Mouse (Mus musculus): ENCODE measurements around the gene Wasf2.

The Wasf2 gene

DNA sequence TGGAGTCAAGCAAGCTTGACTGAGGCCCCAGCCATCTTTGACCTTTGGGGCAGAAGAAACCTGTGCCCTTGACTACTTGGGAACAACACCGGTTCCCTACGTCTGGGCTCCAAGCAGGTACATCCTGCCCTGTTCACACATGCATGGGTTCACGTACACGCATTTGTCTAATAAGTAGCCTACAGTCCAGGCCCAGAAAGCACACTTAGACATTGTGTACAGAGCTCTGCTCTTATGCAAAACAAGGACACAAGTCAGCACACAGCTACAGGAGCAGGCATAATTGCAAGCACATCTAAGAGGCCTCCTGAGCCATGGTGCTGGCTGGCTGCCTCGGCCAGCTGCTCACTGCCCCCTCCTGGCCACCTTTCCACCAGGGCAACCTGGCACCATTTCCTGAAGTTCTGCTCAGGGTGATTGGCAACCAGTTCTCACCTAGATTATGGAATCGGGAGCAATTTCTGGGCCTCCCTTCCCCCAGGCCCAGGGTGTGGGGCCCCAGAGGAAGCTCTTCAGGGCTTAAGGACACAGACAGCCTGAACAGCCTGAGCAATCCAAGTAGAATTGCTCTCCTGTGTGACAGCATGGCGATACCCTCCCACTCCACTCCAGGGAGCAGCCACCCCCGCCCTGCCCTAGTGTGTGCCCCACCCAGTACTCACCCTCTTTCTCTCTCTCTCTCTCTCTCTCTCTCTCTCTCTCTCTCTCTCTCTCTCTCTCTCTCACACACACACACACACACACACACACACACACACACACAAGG, 70.9 kb downstream of the Wasf2 start:
- peak; percentile 81 for DNase-seq (ENCODE audit: low read depth, low spot score)

DNA sequence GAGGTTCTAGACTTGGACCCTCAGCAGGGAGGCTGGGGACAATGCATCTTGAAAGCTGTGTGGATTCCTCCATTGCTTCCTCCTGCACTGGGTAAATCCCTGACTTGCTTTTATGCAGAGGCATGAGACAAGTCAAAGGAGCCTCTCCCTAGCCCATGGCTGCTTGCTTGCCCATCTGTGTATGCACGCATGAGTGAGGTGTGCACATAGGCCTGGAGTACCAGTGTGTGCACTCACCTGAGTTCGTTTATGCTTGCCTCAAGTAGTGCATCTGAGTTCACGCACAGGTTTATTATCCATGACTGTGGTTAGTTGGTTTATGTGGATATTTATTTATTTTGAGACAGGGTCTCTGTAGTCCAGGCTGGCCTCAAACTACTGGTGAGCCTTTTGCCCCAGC, 71.9 kb downstream of the Wasf2 start:
- DNase-seq (ENCODE audit: low read depth, low spot score) = no peak

DNA sequence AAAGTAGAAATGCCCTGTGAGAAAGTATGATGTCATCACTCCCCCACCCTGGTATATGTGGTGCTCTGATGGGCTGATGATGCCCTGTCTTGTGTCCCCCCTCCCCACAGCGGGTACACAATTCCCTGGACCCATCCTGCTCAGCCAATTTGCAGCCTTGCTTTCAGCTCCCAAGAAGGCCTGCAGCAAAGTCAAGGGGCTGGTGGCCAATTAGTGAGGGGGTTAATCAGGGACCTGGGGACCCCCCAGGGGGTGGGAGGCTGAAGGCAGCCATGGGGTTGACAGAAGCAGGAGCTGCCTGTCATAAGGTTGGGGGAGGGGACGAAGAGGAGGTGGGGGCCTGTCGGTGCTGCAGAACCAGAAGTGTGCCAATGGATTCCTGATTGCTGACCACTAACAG, 73.3 kb downstream of the Wasf2 start:
- no peak for DNase-seq (ENCODE audit: low read depth, low spot score)

DNA sequence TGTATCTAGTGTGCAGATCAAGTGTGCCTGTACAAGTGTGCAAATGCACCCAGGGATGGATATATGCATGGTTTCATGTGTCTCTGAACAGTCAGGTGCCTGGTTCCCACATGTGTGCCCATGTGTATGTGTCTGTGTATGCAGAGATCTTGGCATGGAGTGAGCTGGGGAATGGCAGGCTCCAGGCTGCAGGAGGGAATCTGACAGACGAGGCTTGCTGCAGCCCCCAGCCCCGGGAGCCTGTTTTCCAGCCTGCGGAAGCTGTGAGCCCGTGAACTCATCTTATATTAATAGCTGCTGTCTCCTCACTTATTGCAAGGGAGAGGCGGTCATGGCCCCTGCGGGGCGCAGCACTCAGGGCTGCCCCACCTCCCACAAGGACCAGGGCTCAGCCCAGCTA, 74.1 kb downstream of the Wasf2 start:
- DNase-seq (ENCODE audit: low read depth, low spot score) = no peak

DNA sequence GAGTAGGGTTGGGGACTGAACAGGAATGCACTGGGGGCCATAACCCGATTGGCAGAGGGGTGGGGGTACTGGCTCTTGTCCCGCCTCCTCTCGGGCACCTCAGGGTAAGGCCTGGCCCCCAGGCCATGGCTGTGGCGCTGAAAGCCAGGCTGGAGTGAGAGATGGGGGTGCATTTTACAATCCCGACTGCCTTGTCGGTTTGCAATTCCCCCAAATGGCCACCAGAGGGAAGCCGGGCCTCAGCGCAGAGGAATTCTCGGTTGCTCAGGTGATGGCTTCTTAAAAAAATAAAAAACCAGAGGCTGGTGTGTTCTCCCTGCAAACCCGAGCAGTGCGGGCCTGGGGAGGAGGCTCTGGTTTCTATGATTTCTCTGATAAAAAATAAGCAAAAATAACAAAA, 79.1 kb downstream of the Wasf2 start:
- peak; percentile 85 for DNase-seq (ENCODE audit: low read depth, low spot score)

DNA sequence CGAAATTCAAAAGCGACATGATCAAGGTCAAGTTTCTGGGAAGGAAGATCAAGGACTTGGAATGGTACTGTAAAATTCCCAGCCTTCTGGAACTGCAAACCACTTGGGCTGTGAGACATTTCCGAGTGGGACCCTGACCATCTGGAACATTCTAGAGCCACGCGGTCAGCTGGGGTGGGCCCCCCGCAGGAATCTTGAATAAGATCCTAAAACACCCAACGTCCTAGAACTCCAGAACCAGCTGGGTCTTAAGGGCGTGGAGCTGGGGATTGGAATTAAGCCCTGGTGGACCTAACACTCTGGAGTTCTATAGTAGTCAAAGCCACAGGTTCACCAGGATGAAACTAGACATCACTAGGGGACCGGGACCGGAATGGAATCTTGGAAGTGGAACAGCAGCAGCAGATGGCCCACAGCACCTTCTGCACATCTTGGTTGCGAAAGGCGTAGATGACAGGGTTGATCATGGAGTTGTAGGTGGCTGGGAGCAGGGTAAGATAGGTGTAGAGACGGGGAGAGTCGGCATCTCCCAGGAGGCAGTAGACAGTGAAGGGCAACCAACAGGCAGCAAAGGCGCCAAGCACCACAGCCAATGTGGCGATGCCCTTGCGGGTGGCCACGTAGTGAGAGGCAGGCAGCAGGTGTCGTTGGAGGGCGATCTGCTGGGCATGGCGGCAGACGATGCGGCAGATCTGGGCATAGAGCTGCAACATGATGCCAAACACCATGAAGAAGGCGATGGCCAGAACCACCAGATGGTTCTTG, 79.9 kb downstream of the Wasf2 start:
- peak; percentile 18 for DNase-seq (ENCODE audit: low read depth, low spot score)

DNA sequence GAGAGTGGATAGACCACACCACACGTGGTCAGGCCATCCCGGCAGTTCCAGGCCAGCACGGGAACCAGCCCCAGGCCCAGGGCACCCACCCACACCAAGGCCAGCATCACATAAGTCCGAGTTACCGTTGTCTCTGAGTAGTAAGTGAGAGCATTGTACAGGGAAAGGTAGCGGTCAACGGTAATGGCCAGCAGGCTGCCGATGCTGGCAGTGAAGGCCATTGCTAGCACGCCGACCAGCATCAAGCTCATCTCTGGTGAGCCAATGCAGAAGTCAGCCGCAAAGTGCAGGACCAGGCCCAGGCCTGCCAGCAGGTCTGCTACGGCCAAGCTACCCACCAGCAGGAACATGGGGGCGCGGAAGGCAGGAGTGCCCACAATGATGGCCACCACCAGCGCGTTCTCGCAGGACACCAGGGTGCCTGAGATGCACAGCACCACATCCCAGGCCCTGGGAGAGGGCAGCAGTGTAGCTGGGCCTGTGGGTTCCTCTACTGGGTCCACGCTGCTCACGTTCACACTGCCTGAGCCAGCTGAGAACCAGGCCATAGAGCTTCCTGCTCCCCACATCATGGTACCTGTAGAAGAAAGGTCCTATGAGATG, 80.6 kb downstream of the Wasf2 start:
- peak; percentile 19 for DNase-seq (ENCODE audit: low read depth, low spot score)

DNA sequence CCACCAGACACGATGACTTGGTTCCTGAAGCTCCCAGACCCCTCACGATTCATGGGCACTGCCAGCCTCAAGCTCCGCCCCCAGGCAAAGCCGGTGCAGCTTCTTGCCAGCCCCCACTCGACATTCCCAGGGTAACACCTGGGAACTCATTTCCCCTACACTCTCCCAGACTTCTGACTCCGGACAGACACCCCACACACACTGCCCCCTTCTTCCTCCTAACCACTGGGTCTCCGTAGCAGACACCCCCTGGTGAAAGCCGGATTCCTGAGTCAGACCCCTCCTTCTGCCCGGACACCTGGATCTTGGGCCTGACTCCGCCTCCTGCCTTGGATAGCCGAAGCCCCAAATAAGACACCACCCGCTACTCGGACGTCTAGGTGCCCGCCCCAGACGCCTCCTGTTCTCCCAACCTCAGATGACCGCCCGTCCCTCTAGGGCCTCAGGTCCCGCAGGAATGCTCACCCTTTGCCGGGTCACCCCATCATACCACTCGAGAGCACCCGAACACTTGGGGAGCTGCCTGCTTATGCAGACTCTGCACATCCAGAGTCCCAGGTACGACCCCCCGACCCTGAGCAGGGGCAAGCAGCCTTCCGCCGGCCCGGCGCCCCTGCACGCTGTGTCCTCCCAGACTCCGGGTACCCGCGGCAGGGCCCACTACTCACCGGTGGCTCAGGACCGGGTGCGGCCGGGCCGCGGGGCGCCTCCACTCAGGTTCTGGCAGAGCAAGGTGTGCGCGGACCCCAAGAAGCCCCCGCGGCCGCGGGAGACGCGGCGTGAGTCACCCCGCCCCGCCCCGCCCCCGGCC, 81.7 kb downstream of the Wasf2 start, which contains the start of the genes Cd164l2 and Gpr3:
TSS of gene Cd164l2 (plus strand) at position 381 of the 811 bp plus-strand sequence.
TSS of gene Gpr3 (minus strand) at position 786 of the 811 bp plus-strand sequence.
- peak; percentile 35 for DNase-seq (ENCODE audit: low read depth, low spot score)

DNA sequence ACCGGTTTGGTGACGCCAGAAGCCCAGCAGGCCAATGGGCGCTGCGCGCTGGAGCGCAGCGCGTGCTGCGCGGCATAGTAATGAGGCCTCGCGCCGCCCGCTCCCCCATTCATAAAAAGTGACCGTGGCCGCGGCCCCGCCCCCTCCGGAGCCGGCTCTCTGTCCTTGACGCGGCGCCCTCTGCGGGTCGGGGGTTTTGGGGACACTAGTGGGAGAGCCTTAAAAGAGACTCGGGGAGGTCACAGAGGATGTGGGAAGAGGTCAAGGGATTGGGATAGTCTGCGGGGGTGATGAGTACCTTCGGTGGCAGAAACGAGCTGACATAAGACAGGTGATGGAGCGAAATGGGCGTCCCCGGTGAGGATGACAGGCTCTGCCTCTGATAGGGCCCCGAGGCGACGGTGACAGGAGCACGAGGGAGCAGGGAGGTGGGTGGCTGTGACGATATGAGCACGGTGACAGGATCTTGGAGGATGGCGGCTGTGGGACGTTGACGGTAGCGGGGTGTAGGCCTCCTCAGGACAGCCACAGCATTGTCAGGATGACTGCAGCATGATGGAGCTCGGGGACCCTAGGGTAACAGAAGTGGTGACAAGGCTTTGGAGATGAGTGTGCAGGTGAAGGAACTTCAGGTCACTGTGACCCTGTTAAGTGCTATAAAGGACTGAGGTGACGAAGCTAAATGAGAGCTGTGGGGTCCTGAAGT, 82.4 kb downstream of the Wasf2 start:
- peak; percentile 84 for DNase-seq (ENCODE audit: low read depth, low spot score)

DNA sequence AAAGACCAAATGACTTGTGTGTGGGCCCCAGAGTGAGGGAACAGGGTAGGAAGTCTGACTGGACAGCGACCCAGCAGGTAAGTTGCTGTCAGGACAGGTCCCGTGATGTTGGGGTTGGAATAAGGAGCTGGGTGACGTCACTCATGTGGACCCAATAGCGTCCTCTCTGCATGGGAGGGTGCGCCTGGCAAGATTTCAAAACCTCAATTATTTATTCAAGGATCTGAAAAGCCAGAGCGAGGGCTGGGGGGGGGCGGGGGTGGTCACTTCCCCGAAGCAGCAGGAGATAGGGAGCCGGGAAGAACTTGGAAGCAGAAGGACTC, 82.9 kb downstream of the Wasf2 start:
- DNase-seq (ENCODE audit: low read depth, low spot score) = peak; percentile 37

DNA sequence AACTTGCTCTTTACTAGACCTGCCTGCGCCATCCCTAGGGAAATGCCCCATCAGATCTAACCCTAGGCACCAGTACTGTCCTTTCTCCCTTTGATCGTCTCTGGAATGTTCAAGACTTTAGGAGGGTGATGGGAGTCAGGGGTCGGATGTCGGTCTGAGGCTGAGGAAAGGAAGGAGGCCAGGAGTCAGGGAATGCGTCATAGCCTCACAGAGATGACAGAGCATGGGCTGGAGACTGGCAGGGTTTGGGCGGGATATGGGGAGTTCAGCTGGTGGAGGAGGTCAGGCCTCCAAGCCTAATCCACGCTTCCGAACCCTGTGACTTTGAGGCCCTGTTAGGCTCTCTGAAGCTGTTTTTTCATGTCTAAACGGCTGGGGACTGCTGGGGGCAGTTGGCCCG, 83.4 kb downstream of the Wasf2 start:
- no peak for DNase-seq (ENCODE audit: low read depth, low spot score)

DNA sequence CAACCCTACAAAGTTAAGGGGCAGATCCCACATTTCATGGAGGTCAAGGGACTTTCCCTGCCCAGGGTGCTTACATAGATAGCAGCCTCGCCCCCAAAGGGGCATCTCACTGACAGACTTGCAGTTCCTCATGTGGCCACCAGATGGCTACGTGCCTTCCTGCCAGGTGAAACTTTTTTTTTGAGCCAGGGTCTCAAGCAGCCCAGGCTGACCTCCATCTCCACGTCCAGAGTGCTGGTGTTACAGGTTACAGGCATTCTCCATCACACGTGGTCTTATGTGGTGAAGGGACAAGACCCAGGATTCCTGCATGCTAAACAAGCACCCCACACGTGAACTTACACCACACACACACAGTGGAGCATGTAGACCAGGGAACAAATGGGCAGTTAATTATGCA, 87.3 kb downstream of the Wasf2 start:
- DNase-seq (ENCODE audit: low read depth, low spot score) = peak; percentile 82

DNA sequence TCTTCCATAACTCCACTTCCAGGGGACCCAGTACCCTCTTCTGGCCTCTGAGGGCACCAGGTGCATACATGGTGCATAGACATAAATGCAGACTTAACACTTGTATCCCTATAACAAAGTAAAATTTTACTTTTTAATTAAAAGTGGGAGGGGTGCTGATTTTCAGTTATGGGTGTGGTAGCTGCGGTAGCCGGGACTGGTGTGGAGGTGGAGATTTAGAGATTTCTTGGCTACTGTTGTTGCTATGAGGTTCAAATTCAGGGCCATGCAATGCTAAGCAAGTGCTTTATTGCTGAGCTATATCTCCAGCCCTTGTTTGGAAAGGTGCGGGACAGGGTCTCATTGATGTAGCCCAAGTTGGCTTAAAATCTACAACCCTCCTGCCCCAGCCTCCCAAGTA, 88.4 kb downstream of the Wasf2 start:
- DNase-seq (ENCODE audit: low read depth, low spot score) = no peak

DNA sequence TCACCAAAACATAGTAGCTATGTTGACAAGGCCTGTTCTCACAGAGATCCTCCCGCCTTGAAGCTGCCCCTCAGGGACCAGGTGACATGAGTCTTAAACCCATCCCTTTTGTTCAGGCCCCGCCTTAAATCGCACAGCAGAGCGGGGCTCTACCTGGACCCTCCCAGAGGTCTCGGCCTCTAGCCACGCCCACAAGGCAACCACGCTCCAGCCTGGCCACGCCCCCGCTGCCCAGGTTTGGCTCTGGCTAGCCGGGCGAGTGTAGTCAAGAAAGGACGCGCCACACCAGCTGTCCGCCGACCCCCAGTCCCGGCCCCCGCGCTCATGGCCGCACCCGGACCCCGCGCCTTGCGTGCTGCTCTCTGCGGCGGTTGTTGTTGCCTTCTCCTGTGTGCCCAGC, 90.4 kb downstream of the Wasf2 start:
- DNase-seq (ENCODE audit: low read depth, low spot score) = peak; percentile 19

DNA sequence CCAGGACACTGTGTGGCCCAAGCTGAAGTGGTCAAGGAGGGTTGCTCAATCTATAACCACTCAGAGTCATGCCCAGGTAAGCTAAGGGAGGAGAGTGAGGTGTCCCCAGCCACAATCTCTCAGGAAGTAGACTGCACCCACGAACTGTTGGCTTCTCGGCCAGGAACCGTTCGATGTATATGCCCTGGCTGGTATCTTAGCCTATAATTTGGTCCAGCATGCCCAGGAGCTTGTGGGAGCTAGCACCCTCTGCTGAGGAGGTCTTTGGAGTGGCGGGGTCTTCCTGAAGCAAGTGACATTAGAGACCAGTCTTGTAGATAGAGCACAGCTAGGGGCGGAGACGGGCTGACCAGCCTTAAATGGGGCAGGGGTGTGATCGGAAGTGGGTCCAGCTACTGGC, 91.4 kb downstream of the Wasf2 start:
- DNase-seq (ENCODE audit: low read depth, low spot score) = no peak

DNA sequence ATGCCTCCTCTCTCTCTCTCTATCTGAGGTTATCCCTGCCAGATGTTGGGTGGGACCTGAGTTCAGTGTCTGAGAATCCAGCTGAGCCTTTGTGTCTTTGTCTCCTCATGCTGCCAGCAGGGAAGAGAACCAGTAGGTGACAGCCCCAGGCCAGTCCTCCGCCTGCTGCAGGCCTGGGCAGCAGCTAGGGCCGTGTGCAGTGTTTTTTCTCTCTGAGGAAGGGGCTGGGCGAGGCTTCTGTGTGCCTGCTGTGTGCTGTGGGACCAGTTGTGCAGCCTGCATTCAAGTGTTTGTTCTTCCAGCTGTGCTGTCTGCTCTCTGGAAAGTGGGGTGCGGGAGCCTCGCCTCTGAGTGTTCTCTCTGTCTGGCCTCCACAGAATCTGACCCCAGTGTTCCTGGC, 93.6 kb downstream of the Wasf2 start:
- no peak for DNase-seq (ENCODE audit: low read depth, low spot score)

DNA sequence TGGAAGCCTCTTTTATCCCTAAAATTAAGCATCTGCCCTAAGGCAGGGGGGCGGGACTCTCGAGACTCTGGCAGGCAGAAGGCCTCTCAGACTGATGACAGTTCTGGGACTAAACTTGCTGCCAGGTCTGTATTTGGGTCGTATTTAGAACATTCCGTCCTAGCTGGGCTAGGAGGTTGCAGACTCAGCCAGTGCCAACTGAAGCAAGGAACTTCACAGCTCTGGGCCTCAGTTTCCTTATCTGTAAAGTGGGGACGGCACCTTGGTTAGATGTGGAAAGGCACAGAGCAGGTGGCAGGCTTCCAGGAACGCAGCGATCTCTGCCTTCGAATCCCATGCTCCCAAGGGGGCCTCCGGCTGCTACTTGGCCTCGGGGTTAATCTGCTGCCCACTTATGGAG, 95.8 kb downstream of the Wasf2 start:
- no peak for DNase-seq (ENCODE audit: low read depth, low spot score)

DNA sequence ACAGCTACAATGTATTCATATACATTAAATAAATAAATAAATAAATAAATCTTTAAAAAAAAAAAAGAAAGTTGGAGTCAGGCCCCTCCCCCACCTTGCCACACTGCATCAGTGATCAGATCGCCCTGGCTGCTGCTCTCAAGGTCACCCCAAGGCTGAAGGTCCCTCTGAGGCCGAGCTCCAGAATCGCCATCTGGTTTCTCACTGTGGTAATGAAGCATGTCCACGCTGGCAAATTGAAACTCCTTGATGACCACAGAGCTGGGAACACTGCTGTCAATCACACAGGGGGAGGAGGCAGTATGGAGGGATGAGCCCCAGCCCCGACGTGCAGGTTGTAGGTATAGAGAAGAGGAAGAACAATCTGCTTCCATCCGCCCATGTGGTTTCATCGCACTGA, 97.3 kb downstream of the Wasf2 start:
- no peak for DNase-seq (ENCODE audit: low read depth, low spot score)

DNA sequence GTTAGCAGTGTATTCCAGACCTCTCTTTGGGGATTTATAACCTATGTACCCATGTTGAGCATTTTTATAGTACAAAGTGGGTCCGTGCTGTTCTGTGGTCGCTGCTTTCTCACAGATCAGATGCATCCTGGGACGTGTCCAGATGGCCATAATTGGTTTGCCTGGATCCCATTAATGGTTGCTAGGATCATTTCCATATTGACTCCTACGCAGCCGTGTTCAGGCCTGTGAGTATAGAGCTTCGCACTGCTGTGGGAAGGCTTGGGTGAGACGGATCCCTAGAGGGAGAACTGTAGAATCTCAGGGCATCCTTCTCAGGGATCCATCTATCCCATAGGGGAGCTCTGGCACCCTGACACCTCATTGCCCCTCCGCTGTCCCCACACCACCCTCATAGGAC, 99.3 kb downstream of the Wasf2 start:
- DNase-seq (ENCODE audit: low read depth, low spot score) = no peak

DNA sequence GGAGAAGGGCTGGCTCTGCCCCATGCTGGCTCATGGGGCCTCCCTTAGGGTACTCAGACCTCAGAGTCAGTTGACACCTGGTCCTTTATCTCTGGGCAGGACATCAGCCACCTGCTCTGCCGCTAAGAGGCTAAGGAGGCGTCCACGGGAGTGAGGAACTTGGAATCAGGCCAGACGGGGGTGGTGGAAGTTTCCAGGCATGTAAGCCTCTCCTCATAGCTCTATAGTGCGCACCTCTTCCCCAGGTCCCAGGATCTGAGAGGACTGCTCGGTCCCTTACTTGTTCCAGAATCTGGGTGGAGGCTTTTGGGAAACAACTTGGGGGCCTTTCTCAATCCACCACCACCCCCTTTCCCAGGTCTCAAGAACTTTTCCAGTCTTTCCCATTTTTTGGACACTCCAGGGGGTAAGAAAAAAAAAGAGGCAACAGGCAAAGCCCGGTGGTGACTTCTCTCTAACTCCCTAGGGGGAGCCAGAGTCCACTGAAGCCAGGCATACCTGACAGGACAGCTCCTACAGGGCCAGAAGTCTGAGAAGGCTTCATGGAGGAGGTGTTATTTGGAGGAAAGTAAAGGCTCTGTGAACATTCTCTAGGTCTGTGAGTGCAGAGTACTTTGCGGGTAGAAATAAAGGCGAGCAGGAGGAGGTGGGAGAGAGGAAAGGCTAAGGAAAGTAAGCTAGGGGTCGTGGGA, 103.1 kb downstream of the Wasf2 start:
- DNase-seq (ENCODE audit: low read depth, low spot score) = peak; percentile 64

DNA sequence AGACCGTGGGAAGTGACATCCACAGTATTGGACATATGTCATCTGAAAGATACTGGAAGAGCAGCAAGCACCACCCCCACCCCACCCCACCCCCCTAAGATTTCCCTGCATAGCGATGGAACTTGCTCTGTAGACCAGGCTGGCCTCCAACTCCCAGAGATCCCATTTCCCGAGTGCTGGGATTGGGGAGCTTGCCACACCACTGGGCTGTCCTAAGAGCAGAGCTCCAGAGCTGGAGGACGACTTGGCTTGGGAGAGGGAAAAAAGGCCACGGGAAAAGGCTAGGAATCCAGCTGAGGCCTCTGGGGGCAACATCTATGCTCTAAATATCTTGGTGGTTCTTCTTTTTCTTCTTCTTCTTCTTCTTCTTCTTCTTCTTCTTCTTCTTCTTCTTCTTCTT, 104.5 kb downstream of the Wasf2 start:
- no peak for DNase-seq (ENCODE audit: low read depth, low spot score)
